Mouse (Mus musculus): ENCODE measurements around the gene Dpp10.

The Dpp10 gene

DNA sequence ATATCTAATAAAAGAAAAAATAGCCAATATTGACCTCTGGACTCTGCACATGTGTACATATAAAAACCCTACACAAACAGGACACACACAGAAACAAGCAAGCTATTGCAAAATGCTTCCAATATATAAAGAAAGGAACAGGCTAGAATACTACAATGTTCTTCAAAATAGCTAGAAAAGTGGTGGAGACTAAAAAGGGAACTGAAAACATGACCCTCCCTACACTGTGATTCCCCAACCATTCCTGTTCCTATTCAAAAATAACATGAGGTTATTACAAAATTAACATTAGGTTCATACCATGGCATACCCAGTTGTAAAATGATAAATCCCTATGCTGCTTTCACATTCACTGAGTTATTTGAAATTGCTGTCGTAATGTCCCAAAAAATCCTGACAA, 125.8 kb downstream of the Dpp10 start:
- no peak for DNase-seq (ENCODE audit: low spot score)

DNA sequence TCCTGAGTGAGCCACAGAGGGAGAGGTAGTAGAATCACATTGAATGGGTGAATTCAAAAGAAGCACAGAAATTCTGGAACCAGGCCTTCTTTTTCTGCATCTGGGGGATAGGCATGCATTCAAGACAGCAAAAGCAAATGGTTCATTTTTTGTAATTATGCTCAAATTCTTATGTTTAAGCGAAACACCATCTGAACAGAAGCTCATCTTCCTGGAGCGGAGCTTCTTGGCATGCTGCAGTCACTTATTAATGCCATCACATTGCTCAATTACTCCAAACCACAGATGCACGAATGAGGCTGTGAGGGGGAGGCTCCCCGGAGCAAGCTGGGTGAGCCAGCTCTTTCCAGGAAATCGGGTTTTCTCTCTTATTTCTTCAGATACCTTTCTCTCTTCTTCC, 142.7 kb downstream of the Dpp10 start:
- no peak for DNase-seq (ENCODE audit: low spot score)

DNA sequence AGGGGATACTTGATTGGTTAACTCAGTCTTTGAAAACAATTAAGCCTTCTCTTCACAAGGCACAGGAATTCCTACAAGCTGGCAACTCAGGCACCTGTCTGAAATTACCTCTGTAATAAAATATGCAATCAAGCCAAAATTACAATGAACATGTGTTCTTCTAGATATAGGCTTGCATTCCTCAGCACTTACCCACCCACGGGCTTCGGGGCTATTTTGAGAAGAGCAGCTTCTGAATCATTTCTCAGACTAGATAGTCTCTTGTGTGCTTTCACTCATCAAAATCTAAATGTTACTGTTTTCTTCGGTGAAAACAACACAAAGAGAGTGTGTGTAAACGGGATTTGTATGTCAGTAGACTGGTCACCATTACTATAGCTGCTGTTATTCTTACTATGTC, 144.1 kb downstream of the Dpp10 start:
- DNase-seq (ENCODE audit: low spot score), result no peak

DNA sequence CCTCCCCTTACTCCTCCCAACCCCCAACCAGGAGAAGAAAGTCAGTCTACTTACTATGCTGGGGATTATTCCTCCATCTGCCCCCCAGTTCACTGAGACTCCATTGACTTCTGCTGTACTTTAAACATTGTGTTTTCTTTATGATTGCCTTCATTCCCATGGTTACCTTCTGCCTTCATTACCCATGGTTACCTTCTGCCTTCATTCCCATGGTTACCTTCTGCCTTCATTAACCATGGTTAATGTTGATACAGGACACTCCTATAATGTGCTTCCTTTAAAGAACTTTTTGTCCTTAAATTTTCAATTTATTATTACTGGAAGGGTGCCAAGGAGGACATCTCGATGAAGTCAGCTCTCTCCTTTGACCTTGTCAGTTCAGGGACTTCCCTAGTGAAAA, 158.1 kb downstream of the Dpp10 start:
- no peak for DNase-seq (ENCODE audit: low spot score)

DNA sequence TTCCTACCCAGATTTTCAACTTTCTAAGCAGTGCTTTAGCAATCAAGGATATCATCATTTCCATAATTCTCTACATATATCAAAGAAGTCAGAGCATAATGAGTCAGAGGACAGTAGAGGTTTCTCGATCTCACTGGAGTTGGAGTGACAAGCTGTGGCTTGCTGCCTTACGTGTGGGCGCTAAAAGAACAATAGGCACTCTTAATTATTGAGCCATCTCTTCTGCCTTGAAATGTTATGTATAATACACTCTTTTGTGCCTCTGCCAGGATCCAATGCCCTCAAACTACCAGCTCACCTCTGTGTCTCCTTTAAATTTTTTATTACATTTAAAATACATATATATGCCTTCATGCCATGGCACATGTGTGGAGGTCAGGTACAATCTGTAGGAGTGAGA, 198.5 kb downstream of the Dpp10 start:
- DNase-seq (ENCODE audit: low spot score), result no peak

DNA sequence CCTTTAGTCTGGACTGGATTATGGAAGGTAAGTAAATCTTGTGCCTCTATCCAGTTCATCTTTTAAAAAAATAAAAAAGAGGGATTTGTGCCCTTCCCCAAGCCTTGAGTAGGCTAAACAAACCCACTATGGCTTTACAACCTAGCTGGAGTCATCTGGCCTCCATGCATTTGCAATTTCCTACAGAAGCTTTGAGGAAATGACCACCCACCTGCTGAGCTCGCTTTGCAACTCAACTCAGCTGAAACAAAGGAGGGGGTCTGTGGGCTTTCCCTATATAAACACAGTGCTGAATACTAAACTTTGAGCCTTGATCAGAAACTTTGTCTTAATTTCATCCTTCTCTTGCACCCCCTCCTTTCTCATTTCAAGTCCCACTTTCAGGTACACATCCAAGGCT, 244.2 kb downstream of the Dpp10 start:
- DNase-seq (ENCODE audit: low spot score), result no peak

DNA sequence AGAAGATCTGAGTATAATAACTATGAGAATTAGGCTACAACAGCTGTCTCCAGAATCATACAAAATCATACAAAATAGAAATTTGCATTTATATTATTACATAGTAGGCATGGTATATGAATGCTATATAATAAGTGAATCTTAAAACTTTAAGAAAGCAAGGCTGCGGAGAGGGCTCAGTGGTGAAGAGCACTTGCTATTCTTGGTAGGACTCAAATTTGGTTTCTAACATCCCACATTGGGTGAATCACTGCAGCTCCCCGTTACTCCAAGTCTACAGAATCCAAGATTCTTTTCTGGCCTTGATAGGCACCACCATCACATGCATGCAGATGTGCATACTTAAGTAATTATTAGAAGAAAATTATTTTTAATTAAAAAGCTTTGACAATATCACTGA, 279.8 kb downstream of the Dpp10 start:
- no peak for DNase-seq (ENCODE audit: low spot score)

DNA sequence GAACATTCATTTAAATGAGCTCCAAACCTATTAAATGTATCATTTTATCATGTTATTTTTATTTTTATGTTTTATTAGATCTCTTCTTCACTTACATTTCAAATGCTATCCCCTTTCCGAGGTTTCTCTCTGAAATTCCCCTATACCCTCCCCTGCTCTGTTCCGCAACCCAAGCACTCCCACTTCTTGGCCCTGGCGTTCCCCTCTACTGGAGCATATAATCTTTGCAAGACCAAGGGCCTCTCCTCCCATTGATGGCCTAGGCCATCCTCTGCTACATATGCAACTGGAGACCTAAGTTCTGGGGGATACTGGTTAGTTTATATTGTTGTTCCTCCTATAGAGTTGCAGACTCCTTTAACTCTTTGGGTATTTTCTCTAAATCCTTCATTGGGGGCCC, 283.1 kb downstream of the Dpp10 start:
- DNase-seq (ENCODE audit: low spot score), result no peak

DNA sequence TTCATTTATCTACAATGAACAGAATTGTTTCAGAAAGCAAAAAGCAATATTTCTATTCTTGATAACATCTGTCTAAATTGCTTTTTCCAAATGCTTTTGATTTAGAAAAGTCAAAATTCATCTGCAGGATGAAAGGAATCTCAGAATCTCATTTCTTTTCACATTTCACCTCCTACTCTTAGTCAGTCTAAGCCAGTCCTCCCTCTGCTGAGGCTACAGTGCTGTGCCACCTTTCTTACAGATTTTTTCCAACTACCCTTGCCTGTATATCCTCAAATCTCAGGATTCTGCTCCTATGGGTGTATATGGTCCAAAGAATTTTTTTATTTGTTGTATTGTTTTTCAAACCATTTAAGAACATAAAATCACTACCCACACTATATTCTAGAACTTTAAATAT, 289.3 kb downstream of the Dpp10 start:
- DNase-seq (ENCODE audit: low spot score), result no peak

DNA sequence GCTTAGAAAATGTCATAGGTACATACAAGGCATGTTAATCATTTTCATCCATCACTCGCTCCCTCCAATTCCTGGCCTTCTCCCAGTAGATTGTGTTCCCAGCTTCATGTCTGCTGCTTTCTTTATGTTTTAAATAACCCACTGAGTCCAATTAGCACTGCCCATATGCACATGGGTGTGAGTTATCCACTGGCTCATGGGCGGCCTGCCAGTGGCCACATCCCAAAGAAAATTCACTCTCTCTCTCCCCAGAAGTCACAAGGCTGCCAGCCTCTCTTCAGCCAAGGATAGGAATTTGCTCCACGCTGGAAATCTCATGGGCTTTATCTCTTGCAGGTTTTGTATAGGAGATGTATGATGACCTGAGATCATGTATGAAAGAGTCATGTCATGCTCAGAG, 338.1 kb downstream of the Dpp10 start:
- no peak for DNase-seq (ENCODE audit: low spot score)

DNA sequence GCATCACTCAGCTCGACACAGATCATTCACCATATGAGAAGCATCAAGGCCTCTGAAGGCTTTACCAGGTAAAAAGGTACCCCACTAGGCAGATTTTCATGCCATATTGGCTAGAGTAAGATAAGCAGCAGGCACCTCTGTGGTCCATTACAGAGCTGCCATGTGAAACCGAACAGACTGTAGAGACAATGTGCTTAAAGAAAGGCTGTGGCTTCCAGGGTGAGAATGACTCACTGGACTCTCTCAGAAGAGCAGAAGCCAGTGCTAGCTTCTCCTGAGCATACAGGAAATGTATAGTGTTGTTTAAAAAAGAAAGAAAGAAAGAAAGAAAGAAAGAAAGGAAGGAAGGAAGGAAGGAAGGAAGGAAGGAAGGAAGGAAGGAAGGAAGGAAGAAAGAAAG, 386.9 kb downstream of the Dpp10 start:
- no peak for DNase-seq (ENCODE audit: low spot score)

DNA sequence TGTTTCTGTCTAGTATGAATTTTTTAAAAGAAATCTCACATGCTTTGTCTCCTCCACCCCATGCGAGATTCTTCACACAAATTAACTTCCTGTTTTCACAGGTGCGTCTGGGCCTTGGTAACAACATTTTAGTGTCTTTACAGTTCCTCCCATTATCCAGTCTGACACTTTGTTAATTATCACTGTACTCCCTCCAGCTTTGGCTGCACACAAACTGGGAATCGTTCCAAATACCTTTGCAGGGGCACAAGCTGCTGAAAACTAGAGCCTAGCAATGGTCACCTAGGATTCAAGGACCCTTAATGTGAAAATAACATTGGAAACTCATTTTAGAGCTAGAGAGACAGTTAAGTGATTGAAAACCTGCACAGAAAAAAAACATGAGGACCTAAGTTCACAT, 388.8 kb downstream of the Dpp10 start:
- no peak for DNase-seq (ENCODE audit: low spot score)

DNA sequence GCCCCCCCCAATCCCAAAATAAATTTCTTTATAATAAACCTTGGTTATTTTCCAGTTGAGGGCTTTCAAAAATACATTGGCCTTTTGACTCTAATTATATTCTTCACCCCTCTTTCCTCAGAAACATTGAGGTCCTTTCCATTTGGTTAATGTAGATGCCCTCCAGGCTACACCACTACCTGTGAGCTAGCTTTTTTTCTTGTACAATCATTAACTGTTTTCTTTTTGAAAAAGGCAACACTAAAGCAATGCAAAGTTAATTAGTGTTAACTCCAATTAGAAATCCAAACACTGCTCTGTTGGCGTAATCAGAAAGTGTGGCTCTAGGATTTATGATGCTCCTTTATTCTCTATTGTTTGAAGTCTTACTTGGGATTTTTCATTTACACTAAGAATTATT, 407.5 kb downstream of the Dpp10 start:
- DNase-seq (ENCODE audit: low spot score), result no peak

DNA sequence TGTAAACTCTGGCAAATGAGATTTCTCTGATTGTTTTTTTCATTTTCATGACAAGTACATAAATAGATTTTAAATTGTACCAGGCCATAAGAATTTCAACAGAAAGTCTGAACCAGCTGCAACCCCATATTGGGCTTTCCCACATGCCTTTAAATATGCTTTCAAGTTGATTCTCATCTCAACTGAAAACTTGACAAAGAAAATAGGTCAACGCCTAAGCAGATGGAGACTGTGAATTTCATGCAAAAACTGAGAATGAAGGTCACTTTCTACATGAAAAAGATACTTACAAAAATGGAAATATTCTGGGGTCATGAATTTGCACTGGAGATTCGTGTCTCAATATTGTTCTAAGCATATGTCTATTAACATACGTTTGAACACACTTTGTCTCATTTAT, 417.1 kb downstream of the Dpp10 start:
- no peak for DNase-seq (ENCODE audit: low spot score)

DNA sequence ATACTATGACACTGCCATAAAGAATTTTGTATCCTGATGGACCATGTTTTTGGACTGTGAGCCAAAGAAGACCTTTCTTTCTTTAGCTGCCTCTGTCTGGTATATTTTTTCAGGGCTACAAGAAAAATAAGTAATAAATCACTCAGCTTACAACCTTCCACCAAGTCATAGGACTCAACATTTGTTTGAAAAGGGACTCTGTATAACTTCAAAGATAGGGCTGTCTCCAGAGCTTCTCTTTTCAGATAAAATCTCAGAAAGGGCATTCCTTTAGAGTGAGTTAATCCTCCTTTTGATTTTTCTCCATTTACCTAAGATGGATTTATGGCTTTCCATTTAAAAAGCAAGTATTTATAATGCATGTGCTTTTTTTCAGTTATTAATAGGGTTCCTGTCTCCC, 460.5 kb downstream of the Dpp10 start:
- no peak for DNase-seq (ENCODE audit: low spot score)

DNA sequence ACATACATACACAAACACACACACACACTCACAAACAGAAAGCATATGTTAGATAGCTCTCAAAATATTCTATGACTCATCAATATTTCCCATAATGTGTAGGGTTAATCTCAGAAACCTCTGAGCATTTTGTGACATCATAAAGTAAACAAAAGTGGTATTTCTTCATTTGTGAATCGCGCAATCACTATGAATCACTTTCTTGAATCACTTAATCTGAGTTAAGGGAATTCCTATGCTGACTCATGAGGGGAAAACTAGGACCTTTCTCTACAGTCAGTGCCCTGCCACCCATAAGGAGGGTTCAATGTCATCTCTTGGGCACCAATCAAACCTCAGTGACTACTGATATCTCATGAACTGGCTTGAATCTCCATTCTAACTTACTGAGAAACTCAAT, 465.2 kb downstream of the Dpp10 start:
- no peak for DNase-seq (ENCODE audit: low spot score)

DNA sequence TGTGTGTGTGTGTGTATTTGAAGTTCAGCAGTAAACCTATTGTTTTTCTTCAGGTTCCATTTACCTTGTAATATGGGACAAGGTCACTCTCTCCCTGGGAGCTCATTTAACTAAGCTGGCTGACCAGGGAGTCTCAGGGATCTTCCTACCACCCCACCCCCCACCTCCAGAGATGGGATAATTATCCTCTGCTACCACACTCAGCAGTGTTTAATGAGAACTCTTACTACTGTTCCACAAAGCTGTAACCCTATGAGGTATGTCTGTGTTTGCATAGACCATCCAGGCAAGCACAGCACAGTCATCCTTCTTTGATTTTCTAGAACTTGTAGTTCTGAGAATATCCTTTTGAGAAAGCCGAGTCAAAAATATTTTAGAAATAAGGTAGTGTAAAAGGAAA, 471.6 kb downstream of the Dpp10 start:
- DNase-seq (ENCODE audit: low spot score), result no peak

DNA sequence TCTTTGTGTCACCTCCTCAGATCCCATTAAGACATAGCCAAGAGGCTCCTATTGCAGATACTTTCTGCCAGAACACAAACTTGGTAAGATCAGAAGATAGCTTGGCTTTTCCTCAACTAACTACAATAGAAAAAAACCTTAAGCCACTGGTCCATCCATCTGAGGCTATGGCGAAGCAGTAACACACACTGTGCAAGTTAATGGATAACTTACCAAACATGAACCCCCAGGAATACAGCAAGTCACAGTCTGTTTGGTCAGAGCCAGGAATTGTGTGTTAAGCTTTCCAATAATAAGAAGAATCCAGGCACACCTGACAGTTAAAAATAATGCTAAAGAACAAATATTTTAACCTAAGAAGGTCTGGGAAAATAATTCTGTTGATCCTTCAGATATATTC, 502.9 kb downstream of the Dpp10 start:
- DNase-seq (ENCODE audit: low spot score), result no peak

DNA sequence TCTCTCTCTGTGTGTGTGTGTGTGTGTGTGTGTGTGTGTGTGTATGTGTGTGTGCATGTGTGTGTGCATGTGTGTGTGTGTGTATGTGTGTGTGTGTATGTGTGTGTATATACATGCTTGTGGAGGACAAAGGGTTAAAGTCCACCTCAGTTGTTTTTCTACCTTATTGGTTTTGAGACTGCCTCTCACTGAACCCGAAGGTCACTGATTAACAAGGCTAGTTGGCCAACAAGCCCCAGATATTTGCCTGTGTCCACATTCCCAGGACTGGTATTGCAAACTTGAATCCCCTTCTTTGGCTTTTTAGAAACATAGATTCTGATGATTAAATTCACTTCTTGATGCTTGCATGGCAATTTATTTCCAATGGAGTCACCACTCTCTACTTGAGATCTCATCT, 577.6 kb downstream of the Dpp10 start:
- no peak for DNase-seq (ENCODE audit: low spot score)

DNA sequence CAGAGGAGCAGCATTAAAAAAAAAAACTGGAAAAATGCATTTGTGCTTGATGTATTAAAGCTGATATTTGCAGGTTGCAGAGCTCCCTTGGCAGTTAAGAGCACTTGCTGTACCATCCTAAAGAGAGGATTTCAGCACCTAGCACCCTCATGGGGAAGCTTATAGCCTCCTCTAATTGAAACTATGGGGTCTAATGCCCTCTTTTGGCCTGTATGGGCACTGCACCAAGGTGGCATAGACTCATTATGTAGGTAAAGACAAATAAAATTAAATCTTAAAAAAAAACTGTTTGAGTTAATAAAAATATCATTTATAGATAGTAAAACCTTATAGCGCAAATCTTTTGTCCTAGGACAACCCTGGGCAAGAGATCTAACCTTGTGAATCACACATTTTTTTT, 631.2 kb downstream of the Dpp10 start:
- DNase-seq (ENCODE audit: low spot score), result no peak

DNA sequence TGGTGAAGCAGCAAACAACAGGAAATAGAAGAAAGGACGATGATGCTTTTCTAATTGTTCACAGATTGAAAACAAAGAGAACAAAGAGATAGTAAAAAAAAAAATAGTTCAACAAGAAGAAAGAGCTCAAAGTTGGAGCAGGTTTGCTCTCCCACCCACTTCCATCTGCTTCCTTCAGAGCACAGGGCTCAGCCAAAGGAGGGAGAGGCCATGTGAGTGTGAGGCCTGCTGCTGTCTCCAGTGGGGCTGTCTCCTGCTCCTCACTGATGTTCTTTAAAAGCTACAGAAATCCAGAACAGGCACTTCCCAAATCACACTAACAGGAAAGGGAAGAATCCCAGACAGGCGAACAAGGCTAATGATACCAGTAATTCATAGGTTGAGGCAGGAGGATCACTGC, 694.1 kb downstream of the Dpp10 start:
- DNase-seq (ENCODE audit: low spot score), result no peak

DNA sequence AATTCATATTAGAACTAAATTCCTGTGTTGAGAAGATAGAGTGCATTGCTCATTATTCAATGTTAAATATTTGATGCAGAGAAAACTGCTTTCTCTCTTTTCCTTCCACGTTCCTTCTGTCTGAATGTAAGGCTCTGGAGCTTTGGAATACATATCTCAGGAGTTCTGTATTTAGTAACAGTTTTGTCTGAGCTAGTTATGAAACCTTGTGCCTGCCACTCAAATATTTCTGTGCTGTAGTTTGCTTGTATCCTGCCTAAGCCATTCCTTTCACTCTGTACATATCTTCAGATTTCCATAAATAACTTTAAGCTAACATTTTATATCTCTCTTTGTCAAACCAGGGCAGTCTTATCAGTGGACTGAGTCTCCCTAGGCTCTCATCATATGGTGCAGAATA, 707.5 kb downstream of the Dpp10 start:
- no peak for DNase-seq (ENCODE audit: low spot score)

DNA sequence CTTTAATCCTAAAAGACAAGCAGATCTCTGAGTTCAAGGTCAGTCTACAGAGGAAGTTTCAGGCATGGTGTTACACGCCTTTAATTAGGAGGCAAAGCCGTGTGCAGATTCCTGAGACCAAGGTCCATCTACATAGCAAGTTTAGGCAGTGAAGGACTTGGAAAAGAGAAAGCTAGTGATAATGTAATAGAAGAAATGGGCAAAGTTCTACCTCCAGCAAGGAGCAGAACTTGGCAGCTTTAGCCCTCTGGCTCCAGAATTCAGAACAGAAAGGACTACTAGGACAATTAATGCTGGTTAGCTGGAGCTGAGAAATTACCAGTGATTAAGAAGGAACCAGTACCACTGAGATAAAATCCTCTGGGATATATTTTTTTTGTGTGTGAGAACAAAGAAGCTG, 728.5 kb downstream of the Dpp10 start:
- DNase-seq (ENCODE audit: low spot score), result no peak

Data from ovary, postnatal 36 days (tissue).